Mouse (Mus musculus) CH12.LX (cell line): ENCODE measurements around the gene Slc24a3. TPM values are rescaled to one million over a fixed set of nuclear protein-coding genes. Genes with fewer than 3 reads are reported as not detected.

ENCODE experiments used
- DNase-seq: peaks from one replicate; pipeline ENCODE4 v3.0.0-alpha.2; 2013; ENCODE audit errors: extremely low read depth
- H3K27ac ChIP-seq: 2 replicates; pipeline ENCODE4 v1.5.1; 2012; ENCODE audit warnings: low read depth, mild to moderate bottlenecking, control low read depth, moderate library complexity; ENCODE audit not compliant: insufficient read depth
- H3K27me3 ChIP-seq: replicated peaks from 2 replicates; pipeline ENCODE3; 2012; ENCODE audit warnings: inconsistent platforms
- H3K36me3 ChIP-seq, 2 experiments: replicated peaks in 1 of 2; 2 replicates each; pipeline versions ENCODE3 to v1.6.1; 2012; ENCODE audit warnings: inconsistent platforms in 1 of 2, low read length in 1 of 2, mild to moderate bottlenecking in 1 of 2, mixed read lengths in 1 of 2, moderate library complexity in 1 of 2; ENCODE audit not compliant: control insufficient read depth in 1 of 2, insufficient read depth in 1 of 2
- H3K4me1 ChIP-seq, 2 experiments: 2 replicates each; pipeline ENCODE4 v1.6.1; 2012; ENCODE audit warnings: inconsistent platforms in 1 of 2, moderate library complexity in 1 of 2; ENCODE audit not compliant: insufficient read depth in 2 of 2, control insufficient read depth in 1 of 2
- H3K4me2 ChIP-seq: 2 replicates; pipeline ENCODE4 v1.6.1; 2012; ENCODE audit warnings: low read depth, mild to moderate bottlenecking, control low read depth; ENCODE audit not compliant: poor library complexity, insufficient read depth, severe bottlenecking
- H3K4me3 ChIP-seq, 3 experiments: fragments of 150-350 bp in 1 of 3; sonication (generic) in 1 of 3; replicated peaks in 1 of 3; 2 replicates each; pipeline versions ENCODE3 to v1.5.1; 2011 to 2012; ENCODE audit warnings: low read depth in 2 of 3, low read length in 2 of 3, mild to moderate bottlenecking in 2 of 3, moderate library complexity in 2 of 3, control low read depth in 1 of 3, improper control_type of control experiment in 1 of 3, inconsistent platforms in 1 of 3, mixed read lengths in 1 of 3; ENCODE audit not compliant: poor library complexity in 1 of 3
- H3K79me2 ChIP-seq: replicated peaks from 2 replicates; pipeline ENCODE4 v1.6.1; 2012; ENCODE audit warnings: mild to moderate bottlenecking, moderate library complexity; ENCODE audit not compliant: control insufficient read depth, poor library complexity, insufficient read depth, severe bottlenecking; ENCODE audit errors: extremely low read depth
- H3K9ac ChIP-seq: 2 replicates; pipeline ENCODE4 v1.6.1; 2012; ENCODE audit warnings: low read depth, mild to moderate bottlenecking, control low read depth, moderate library complexity; ENCODE audit not compliant: insufficient read depth
- H3K9me3 ChIP-seq: replicated peaks from 2 replicates; pipeline ENCODE3; 2012; ENCODE audit warnings: low read length, inconsistent platforms, mixed read lengths
- BHLHE40 ChIP-seq: IDR thresholded peaks from 2 replicates; pipeline ENCODE4 v1.6.1; 2011; ENCODE audit warnings: mild to moderate bottlenecking, low read depth, low read length, improper control_type of control experiment
- CHD2 ChIP-seq: IDR thresholded peaks from 2 replicates; pipeline ENCODE4 v1.6.1; 2011; ENCODE audit warnings: low read length, improper control_type of control experiment
- CTCF ChIP-seq, 2 experiments: IDR thresholded peaks in 1 of 2; conservative IDR thresholded peaks in 1 of 2; 2 replicates each; pipeline ENCODE4 v1.5.1; 2011 to 2012; ENCODE audit warnings: low read depth in 2 of 2, low read length in 2 of 2, improper control_type of control experiment in 1 of 2, inconsistent platforms in 1 of 2, mild to moderate bottlenecking in 1 of 2, moderate library complexity in 1 of 2
- E2F4 ChIP-seq: IDR thresholded peaks from 2 replicates; pipeline ENCODE4 v1.6.1; 2011; ENCODE audit warnings: low read depth, low read length, improper control_type of control experiment; ENCODE audit not compliant: insufficient replicate concordance
- EP300 ChIP-seq: IDR thresholded peaks from 2 replicates; pipeline ENCODE4 v1.6.1; 2011; ENCODE audit warnings: low read length, improper control_type of control experiment
- GABPA ChIP-seq: IDR thresholded peaks from 2 replicates; pipeline ENCODE4 v1.6.1; 2012; ENCODE audit warnings: low read depth, low read length, improper control_type of control experiment, inconsistent platforms; ENCODE audit not compliant: insufficient replicate concordance
- HCFC1 ChIP-seq: IDR thresholded peaks from 2 replicates; pipeline ENCODE4 v1.6.1; 2012; ENCODE audit warnings: low read depth, mild to moderate bottlenecking, inconsistent platforms, low read length, improper control_type of control experiment
- IRF4 ChIP-seq: IDR thresholded peaks from 2 replicates; pipeline ENCODE4 v1.6.1; 2014; ENCODE audit warnings: low read depth, mild to moderate bottlenecking, inconsistent platforms, low read length, improper control_type of control experiment
- JUN ChIP-seq: IDR thresholded peaks from 2 replicates; pipeline ENCODE4 v1.6.1; 2011; ENCODE audit warnings: low read depth, mild to moderate bottlenecking, low read length, improper control_type of control experiment, moderate library complexity; ENCODE audit not compliant: insufficient read depth
- JUND ChIP-seq: conservative IDR thresholded peaks from 2 replicates; pipeline ENCODE4 v1.6.1; 2011; ENCODE audit warnings: low read depth, low read length, improper control_type of control experiment
- KAT2A ChIP-seq: IDR thresholded peaks from 2 replicates; pipeline ENCODE4 v1.6.1; 2012; ENCODE audit warnings: low read length, improper control_type of control experiment, inconsistent platforms; ENCODE audit not compliant: insufficient replicate concordance
- MAFK ChIP-seq: IDR thresholded peaks from 2 replicates; pipeline ENCODE4 v1.6.1; 2011; ENCODE audit warnings: low read length, improper control_type of control experiment; ENCODE audit not compliant: insufficient replicate concordance
- MAX ChIP-seq: IDR thresholded peaks from 2 replicates; pipeline ENCODE4 v1.6.1; 2011; ENCODE audit warnings: low read length, improper control_type of control experiment
- MAZ ChIP-seq: IDR thresholded peaks from 2 replicates; pipeline ENCODE4 v1.6.1; 2012; ENCODE audit warnings: low read depth, mild to moderate bottlenecking, inconsistent platforms, low read length, improper control_type of control experiment, moderate library complexity
- MEF2A ChIP-seq: IDR thresholded peaks from 2 replicates; pipeline ENCODE4 v1.6.1; 2014; ENCODE audit warnings: low read depth, mild to moderate bottlenecking, inconsistent platforms, low read length, improper control_type of control experiment, borderline replicate concordance
- MYC ChIP-seq: IDR thresholded peaks from 2 replicates; pipeline ENCODE4 v1.6.1; 2011; ENCODE audit warnings: low read depth, mild to moderate bottlenecking, improper control_type of control experiment, low read length
- NELFE ChIP-seq: IDR thresholded peaks from 2 replicates; pipeline ENCODE4 v1.6.1; 2011; ENCODE audit warnings: low read depth, low read length, improper control_type of control experiment
- NRF1 ChIP-seq: IDR thresholded peaks from 2 replicates; pipeline ENCODE4 v1.6.1; 2014; ENCODE audit warnings: low read depth, mild to moderate bottlenecking, inconsistent platforms, low read length, improper control_type of control experiment, moderate library complexity
- PAX5 ChIP-seq: IDR thresholded peaks from 2 replicates; pipeline ENCODE4 v1.6.1; 2012; ENCODE audit warnings: low read length, inconsistent platforms, mixed read lengths
- POLR2A ChIP-seq: IDR thresholded peaks from 2 replicates; pipeline ENCODE4 v1.6.1; 2011; ENCODE audit warnings: low read depth, mild to moderate bottlenecking, improper control_type of control experiment, low read length
- POLR2AphosphoS2 ChIP-seq: IDR thresholded peaks from 2 replicates; pipeline ENCODE4 v1.6.1; 2011; ENCODE audit warnings: low read depth, low read length, improper control_type of control experiment
- RAD21 ChIP-seq: IDR thresholded peaks from 2 replicates; pipeline ENCODE4 v1.6.1; 2011; ENCODE audit warnings: low read depth, mild to moderate bottlenecking, low read length, improper control_type of control experiment, moderate library complexity
- SIN3A ChIP-seq: IDR thresholded peaks from 2 replicates; pipeline ENCODE4 v1.6.1; 2012; ENCODE audit warnings: low read length, improper control_type of control experiment, inconsistent platforms
- TCF12 ChIP-seq: IDR thresholded peaks from 2 replicates; pipeline ENCODE4 v1.6.1; 2014; ENCODE audit warnings: low read depth, mild to moderate bottlenecking, inconsistent platforms, low read length, improper control_type of control experiment
- UBTF ChIP-seq: IDR thresholded peaks from 2 replicates; pipeline ENCODE4 v1.6.1; 2012; ENCODE audit warnings: low read depth, mild to moderate bottlenecking, inconsistent platforms, low read length, improper control_type of control experiment, moderate library complexity
- USF2 ChIP-seq: conservative IDR thresholded peaks from 2 replicates; pipeline ENCODE4 v1.6.1; 2011; ENCODE audit warnings: low read depth, low read length, improper control_type of control experiment
- ZC3H11A ChIP-seq: IDR thresholded peaks from 2 replicates; pipeline ENCODE4 v1.6.1; 2012; ENCODE audit warnings: low read depth, mild to moderate bottlenecking, inconsistent platforms, low read length, improper control_type of control experiment
- ZKSCAN1 ChIP-seq: IDR thresholded peaks from 2 replicates; pipeline ENCODE4 v1.6.1; 2012; ENCODE audit warnings: low read depth, inconsistent platforms, low read length, improper control_type of control experiment, borderline replicate concordance
- ZMIZ1 ChIP-seq: IDR thresholded peaks from 2 replicates; pipeline ENCODE4 v1.6.1; 2012; ENCODE audit warnings: low read depth, mild to moderate bottlenecking, inconsistent platforms, low read length, improper control_type of control experiment
- ZNF384 ChIP-seq: IDR thresholded peaks from 2 replicates; pipeline ENCODE4 v1.6.1; 2012; ENCODE audit warnings: low read depth, low read length, improper control_type of control experiment, inconsistent platforms
- dilution Hi-C: fragments of 300-500 bp; cut with MboI; formaldehyde crosslinking; loops from 2 replicates; pipeline ENCODE4 v1.14.3; 2020; ENCODE audit warnings: low sequenced_read_pairs; ENCODE audit not compliant: extremely low pct_unique_long_range_greater_than_20kb, extremely low pct_ligation_motif_present
- in situ Hi-C: fragments of 300-500 bp; cut with MboI; formaldehyde crosslinking; loops from 3 replicates; pipeline ENCODE4 v1.14.3; 2019; ENCODE audit warnings: low sequenced_read_pairs, low pct_ligation_motif_present, low pct_unique_long_range_greater_than_20kb, mixed read lengths
- polyA plus RNA-seq: library from polyadenylated mRNA; unstranded; fragments of >175 nt; gene quantifications from 2 replicates; pipeline ENCODE4 v1.2.1, GENCODE M21; 2012; ENCODE audit warnings: low read depth; ENCODE audit not compliant: insufficient read length
- total RNA-seq, 2 experiments: library from RNA; depleted of rRNA; stranded (reverse); fragments of 300-350 nt in 1 of 2; fragments of >200 nt in 1 of 2; gene quantifications; 2 replicates each; pipeline ENCODE4 v1.2.3; 2012 to 2014

Slc24a3 gene
- total and polyA plus RNA-seq, 3 experiments = not detected

DNA sequence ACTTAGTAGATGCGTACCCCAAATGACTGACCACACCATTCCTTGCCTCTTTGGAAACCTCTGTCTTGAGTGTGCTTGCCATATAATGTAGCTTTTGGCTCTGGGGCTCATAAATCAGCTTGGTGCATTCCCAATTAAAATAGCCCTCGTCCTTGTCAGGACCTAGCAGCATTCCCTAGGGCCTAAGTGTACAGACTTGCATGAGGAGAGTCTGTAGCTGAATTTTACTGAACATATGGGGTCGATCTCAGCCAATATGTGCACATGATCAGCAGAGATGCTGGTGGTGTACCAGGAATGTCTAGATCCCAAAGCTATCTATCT, 254.3 kb downstream of the Slc24a3 start:
- no peaks in the 10 kb centered on the region for H3K9me3 ChIP-seq
- H3K79me2 ChIP-seq = no peaks in the 10 kb centered on the region
- no peak overlapping the region for H3K27ac ChIP-seq
- DNase-seq = no peak
- H3K4me2 ChIP-seq = no peak overlapping the region
- no peak overlapping the region for H3K9ac ChIP-seq
- no peak overlapping the region for H3K4me3 ChIP-seq
- in situ Hi-C loops (no loop called here), dilution Hi-C loops (no loop called here)
- H3K36me3 ChIP-seq = no peaks in the 10 kb centered on the region
- no peaks in the 10 kb centered on the region for H3K4me1 ChIP-seq
- no peak for TF ChIP-seq JUND
- TF ChIP-seq KAT2A = no peak
- no peak for TF ChIP-seq E2F4
- TF ChIP-seq TCF12 = no peak
- no peak for TF ChIP-seq MAX
- TF ChIP-seq NELFE = no peak
- TF ChIP-seq GABPA = no peak
- TF ChIP-seq JUN = no peak
- no peak for TF ChIP-seq NRF1
- no peak for TF ChIP-seq CHD2
- TF ChIP-seq USF2 = no peak
- no peak for TF ChIP-seq PAX5
- no peak for TF ChIP-seq BHLHE40
- TF ChIP-seq POLR2A = no peak
- TF ChIP-seq SIN3A = no peak
- TF ChIP-seq MAFK = no peak
- TF ChIP-seq IRF4 = no peak
- TF ChIP-seq MEF2A = no peak
- TF ChIP-seq EP300 = no peak
- TF ChIP-seq MYC = no peak
- TF ChIP-seq, all 38 proteins: peak for 0
- H3K27me3 ChIP-seq = no peaks in the 10 kb centered on the region

GRCm38 (mm10) chr2:145429982-145430381, 262.4 kb downstream of the Slc24a3 start:
- DNase-seq = no peak
- Histone ChIP-seq H3K9ac (no peak overlapping the region), H3K27me3 (no peaks in the 10 kb centered on the region), H3K4me3 (no peak overlapping the region), H3K4me1 (no peaks in the 10 kb centered on the region), H3K27ac (no peak overlapping the region), H3K36me3 (no peaks in the 10 kb centered on the region), H3K4me2 (no peak overlapping the region), H3K9me3 (no peaks in the 10 kb centered on the region), H3K79me2 (no peaks in the 10 kb centered on the region)
- TF ChIP-seq MAFK (no peak), UBTF (no peak), POLR2AphosphoS2 (no peak), ZC3H11A (no peak), MAZ (no peak), USF2 (no peak), CTCF (conservative IDR thresholded peaks at IDR 0.05 in 1 of 2, IDR thresholded peaks at IDR 0.05 in 1 of 2; ENCODE audit: low read depth in 2 of 2, low read length in 2 of 2) (no peak), GABPA (no peak), JUN (no peak), ZKSCAN1 (no peak), ZMIZ1 (no peak), HCFC1 (no peak), EP300 (no peak), JUND (no peak), MEF2A (no peak), RAD21 (no peak), ZNF384 (no peak)
- in situ Hi-C loops = no loop called here
- dilution Hi-C loops = no loop called here
